Comparison of ENCODE assay signal across 8 mouse cellular contexts in the genomic region with DNA sequence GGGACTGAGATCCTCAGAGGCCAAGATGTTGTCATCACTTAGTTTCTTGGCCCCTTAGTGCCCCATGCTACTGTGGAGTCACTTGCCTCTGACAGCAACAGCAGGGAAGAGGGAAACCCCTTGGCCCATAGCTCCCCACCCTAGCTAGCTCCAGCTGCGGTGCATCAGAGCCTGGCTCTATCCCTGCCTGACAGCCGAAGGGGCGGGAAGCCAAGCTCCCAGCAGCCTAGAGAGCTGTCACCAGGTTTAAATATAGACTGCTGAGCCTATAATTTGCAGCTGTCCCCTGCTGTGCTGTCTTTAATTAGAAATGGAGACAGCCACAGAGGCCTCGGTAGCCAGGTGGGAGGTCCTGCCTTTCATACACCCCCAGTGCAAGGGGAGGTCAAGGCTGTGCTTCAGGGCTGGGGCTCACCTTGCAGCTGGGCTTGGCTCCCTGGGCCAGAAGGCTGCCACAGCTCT. TPM values are rescaled to one million over a fixed set of nuclear protein-coding genes. Genes with fewer than 3 reads are reported as not detected.
DNase-seq lines count a peak whose midpoint lies in the region; ATAC-seq lines count a peak whose summit lies in the region.

No protein-coding gene starts in this region.

- 6% methylated on average over 4 of the region's 4 CpGs for whole genome bisulfite sequencing in midbrain, embryonic 14.5 days

- H3K9me3 ChIP-seq in midbrain, embryonic 14.5 days (ENCODE audit: control insufficient read depth, low read length) = no peaks in the 10 kb centered on the region

- H3K4me1 ChIP-seq in midbrain, embryonic 14.5 days (ENCODE audit: control insufficient read depth, insufficient read depth, low read length) = peaks cover 10% of the 10 kb centered on the region

- ATAC-seq in midbrain, embryonic 14.5 days (ENCODE audit: low FRiP score, low TSS enrichment) = no peak

- H3K9ac ChIP-seq in midbrain, embryonic 14.5 days (replicated peaks; ENCODE audit: low read length) = no peak overlapping the region

- H3K27me3 ChIP-seq in midbrain, embryonic 14.5 days (ENCODE audit: control insufficient read depth, insufficient read depth, low read length) = no peaks in the 10 kb centered on the region

- H3K4me3 ChIP-seq in midbrain, embryonic 14.5 days (replicated peaks; ENCODE audit: low read depth, low read length) = no peak overlapping the region

- H3K4me2 ChIP-seq in midbrain, embryonic 14.5 days (ENCODE audit: low read length) = no peak overlapping the region

- intact Hi-C loops in heart, postnatal 36 days (cut with DNase I) = no loop called here

- H3K27ac ChIP-seq in midbrain, embryonic 14.5 days (replicated peaks; ENCODE audit: low read depth, low read length) = peak overlapping the region; percentile 45; the same call in 1 of the 2 replicates

- peaks cover 17% of the 10 kb centered on the region; the same call in 1 of the 2 replicates for H3K36me3 ChIP-seq in midbrain, embryonic 14.5 days (ENCODE audit: control insufficient read depth, insufficient read depth, low read length)

- peak; percentile 3 to 22 for DNase-seq in urinary bladder, postnatal 36 days (ENCODE audit: low spot score in 2 of 2)
- no peak for DNase-seq in urinary bladder, postnatal 10 days (ENCODE audit: low spot score)
- peak; percentile 54 to 70 for DNase-seq in frontal cortex, adult 2 months (ENCODE audit: extremely low spot score in 1 of 2, low spot score in 1 of 2)
- DNase-seq in heart, postnatal 36 days = peak; percentile 52 to 61
- DNase-seq in left cerebral cortex, adult 18-20 months (ENCODE audit: low spot score in 2 of 2) = peak; percentile 43 to 47
- peak; percentile 49 for DNase-seq in midbrain, embryonic 14.5 days
- DNase-seq in telencephalon, adult 2 months (ENCODE audit: low read depth, low spot score) = peak; percentile 79
- DNase-seq in ovary, adult 18-20 months (ENCODE audit: low spot score) = no peak

RNA-seq across cellular contexts. Expression of a gene that starts 54.7 kb away (rescaled TPM):
- 93.8 and 111 TPM in 2 replicates for polyA plus RNA-seq in frontal cortex, adult 2 months (2012; rRNA removed)
- 10 to 100 TPM; 68.4 to 69.3 TPM for total RNA-seq in heart, postnatal 36 days (2021)
- 10 to 100 TPM; 62.7 to 66.2 TPM for total RNA-seq in left cerebral cortex, adult 18-20 months (2021)
- polyA plus RNA-seq in midbrain, embryonic 14.5 days (2014; fragmentation: Nextera tagmentation; extraction: Ambion mirVana) = 205 and 211 TPM in 2 replicates

Comparison
In these comparisons a context has a peak if more than half of its experiments do, and no peak if none do; other contexts are left out.
1. DNase-seq: peak in urinary bladder, postnatal 36 days (2 of 2), frontal cortex, adult 2 months (2 of 2), heart, postnatal 36 days (2 of 2), left cerebral cortex, adult 18-20 months (2 of 2), midbrain, embryonic 14.5 days (single experiment) and telencephalon, adult 2 months (single experiment); none in urinary bladder, postnatal 10 days (single experiment) and ovary, adult 18-20 months (single experiment).